Mouse (Mus musculus) bone marrow macrophage, adult 2 months (primary cell): ENCODE results near the gene Gm19402.

ENCODE experiments used
- CTCF ChIP-seq: IDR thresholded peaks from 2 replicates; pipeline ENCODE4 v1.5.1; 2012; ENCODE audit warnings: low read depth, mild to moderate bottlenecking, low read length, moderate library complexity
- POLR2A ChIP-seq: IDR thresholded peaks from 2 replicates; pipeline ENCODE4 v1.6.1; 2012; ENCODE audit warnings: mild to moderate bottlenecking, low read depth, low read length, borderline replicate concordance

- TF ChIP-seq CTCF (no peak), POLR2A (no peak)
Observed at GRCm38 (mm10) chr10:77658286-77658994, 32.1 kb downstream of the Gm19402 start.
